ENCODE assay signal across 8 mouse cellular contexts in genomic region chr5:38476861-38477565, GRCm38 (mm10). TPM values are rescaled to one million over a fixed set of nuclear protein-coding genes. Genes with fewer than 3 reads are reported as not detected.
DNase-seq lines count a peak whose midpoint lies in the region; ATAC-seq lines count a peak whose summit lies in the region.

No protein-coding gene starts in this region.

- peak; percentile 35 to 54 for DNase-seq in adrenal gland, adult 18-20 months (ENCODE audit: low spot score in 2 of 2)
- DNase-seq in adrenal gland, adult 8-10 months, result no peak
- peak; percentile 11 for DNase-seq in retina, embryonic 14.5 days (ENCODE audit: low spot score)
- DNase-seq in retina, postnatal 1 day, result no peak
- peak; percentile 37 for DNase-seq in gastrocnemius, adult 18-20 months (ENCODE audit: low spot score)
- DNase-seq in left cerebral cortex, postnatal 25 days (ENCODE audit: low spot score in 2 of 2), result peak; percentile 40 to 50
- DNase-seq in thymus, postnatal 14 days, result peak; percentile 66
- no peak for DNase-seq in forebrain, embryonic 11.5 days (ENCODE audit: low spot score)

- no peak overlapping the region for H3K9ac ChIP-seq in forebrain, embryonic 11.5 days (ENCODE audit: low read length)

- H3K4me2 ChIP-seq in forebrain, embryonic 11.5 days (ENCODE audit: low read depth, low read length, severe bottlenecking), result no peak overlapping the region

- 90% methylated on average over 25 of the region's 25 CpGs for WGBS in forebrain, embryonic 11.5 days

- no peaks in the 10 kb centered on the region for H3K36me3 ChIP-seq in forebrain, embryonic 11.5 days (ENCODE audit: control insufficient read depth, insufficient read depth, low read length)

- H3K4me3 ChIP-seq in forebrain, embryonic 11.5 days (ENCODE audit: low read depth, low read length), result no peak overlapping the region

- peaks cover 2% of the 10 kb centered on the region; the same call in 1 of the 2 replicates for H3K4me1 ChIP-seq in forebrain, embryonic 11.5 days (replicated peaks; ENCODE audit: control insufficient read depth, insufficient read depth, low read length)

- H3K27ac ChIP-seq in forebrain, embryonic 11.5 days (ENCODE audit: low read depth, low read length), result no peak overlapping the region

- no peaks in the 10 kb centered on the region for H3K9me3 ChIP-seq in forebrain, embryonic 11.5 days (ENCODE audit: control insufficient read depth, low read length)

- no peaks in the 10 kb centered on the region for H3K27me3 ChIP-seq in forebrain, embryonic 11.5 days (ENCODE audit: control insufficient read depth, insufficient read depth, low read length)

- no peak for ATAC-seq in forebrain, embryonic 11.5 days (replicated peaks; ENCODE audit: low FRiP score)

- intact Hi-C loops in left cerebral cortex, postnatal 25 days (cut with DNase I), result no loop called here

RNA-seq across cellular contexts. Expression of gene Slc2a9, which starts 25.9 kb away (rescaled TPM):
- 1 to 10 TPM; 2.0 to 2.6 TPM for total RNA-seq in adrenal gland, adult 18-20 months (2021)
- 1 to 10 TPM; 1.4 to 6.2 (median 3.7) TPM for total RNA-seq in adrenal gland, adult 8-10 months (2022)
- total RNA-seq in gastrocnemius, adult 18-20 months (2021), result under 1 TPM; 0.27 to 0.33 TPM
- 1 to 10 TPM; 1.1 to 1.2 TPM for total RNA-seq in left cerebral cortex, postnatal 25 days (2021)
- 0.37 TPM in 1 of 2 replicates, not detected in the other for polyA plus RNA-seq in forebrain, embryonic 11.5 days (2014; fragmentation: Nextera tagmentation; extraction: Ambion mirVana)

Comparison
In these comparisons a context has a peak if more than half of its experiments do, and no peak if none do; other contexts are left out.
1. DNase-seq: peak in adrenal gland, adult 18-20 months (2 of 2), retina, embryonic 14.5 days (single experiment), gastrocnemius, adult 18-20 months (single experiment), left cerebral cortex, postnatal 25 days (2 of 2) and thymus, postnatal 14 days (single experiment); none in adrenal gland, adult 8-10 months (single experiment), retina, postnatal 1 day (single experiment) and forebrain, embryonic 11.5 days (single experiment).